Mouse (Mus musculus) kidney, adult 2 months (tissue): ENCODE measurements at regions not wholly inside any gene's neighbourhood (a gene's known extent, or its start where the extent isn't known, plus 50 kb on each side); places are given as distances from the start of the nearest gene placed in this dataset.

ENCODE experiments used
- CTCF ChIP-seq: fragments of 200-500 bp; conservative IDR thresholded peaks from 2 replicates; pipeline ENCODE4 v1.5.1; 2011; ENCODE audit warnings: low read depth, mild to moderate bottlenecking, control low read depth, low read length, moderate library complexity, mixed read lengths; ENCODE audit not compliant: insufficient read depth, insufficient read length
- POLR2A ChIP-seq: fragments of 200-500 bp; IDR thresholded peaks from one replicate; pipeline ENCODE4 v1.6.1; 2011; ENCODE audit warnings: low read depth, low read length, control low read depth

DNA sequence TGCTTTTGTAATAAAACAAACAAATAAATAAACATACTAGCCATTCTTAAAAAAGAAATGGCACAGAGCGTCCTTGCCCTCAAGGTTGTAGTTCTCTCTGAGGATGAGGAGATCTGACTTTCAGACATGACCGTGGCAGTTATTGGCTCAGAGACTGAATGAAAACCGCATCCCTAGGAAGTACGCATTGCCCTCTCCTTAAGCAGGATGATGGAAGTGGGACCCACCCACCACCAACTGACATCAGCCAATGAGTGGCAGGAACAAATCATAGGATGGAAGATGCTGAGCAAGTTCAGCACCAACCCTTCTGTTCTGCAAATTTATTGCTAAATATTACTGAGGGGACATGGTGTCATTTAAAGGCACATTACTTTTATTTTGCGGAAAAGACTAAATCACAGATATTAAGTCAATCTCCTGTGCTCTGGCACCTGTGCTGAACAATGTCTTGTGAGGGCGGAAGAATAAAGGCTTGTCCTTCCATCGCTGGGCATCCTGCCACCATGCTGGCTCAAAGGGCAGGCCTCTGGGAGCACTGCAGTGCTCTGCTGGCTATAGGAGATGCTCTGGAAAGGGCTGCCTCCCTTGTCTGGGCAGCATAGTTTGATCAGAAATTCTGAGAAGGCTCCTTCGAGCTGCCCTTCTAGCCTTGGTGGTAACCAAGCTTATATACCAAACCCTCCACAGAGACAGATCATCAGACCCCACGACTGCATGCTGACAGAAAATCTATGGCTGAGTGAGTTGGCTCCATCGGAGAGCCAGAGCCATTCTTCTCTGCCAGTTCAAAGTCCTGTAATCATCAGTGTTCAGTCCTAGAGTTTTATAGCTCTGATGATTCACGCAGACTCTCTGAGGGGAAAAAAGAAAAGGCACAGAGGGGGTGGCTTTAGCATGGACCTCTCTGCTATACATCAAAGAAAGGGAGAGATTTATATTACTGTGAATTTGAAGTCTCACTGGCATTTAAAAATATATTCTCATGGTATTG is 86.3 kb upstream of the Osmr start:
- no peak for TF ChIP-seq POLR2A
- no peak for TF ChIP-seq CTCF
